Mouse (Mus musculus): ENCODE measurements around the gene Bag1.
"Not testable (repeated sequence)": the region's sequence is repeated elsewhere in the genome, so short reads cannot be mapped to it uniquely, and the experiment has no call there.

Gene Bag1

DNA sequence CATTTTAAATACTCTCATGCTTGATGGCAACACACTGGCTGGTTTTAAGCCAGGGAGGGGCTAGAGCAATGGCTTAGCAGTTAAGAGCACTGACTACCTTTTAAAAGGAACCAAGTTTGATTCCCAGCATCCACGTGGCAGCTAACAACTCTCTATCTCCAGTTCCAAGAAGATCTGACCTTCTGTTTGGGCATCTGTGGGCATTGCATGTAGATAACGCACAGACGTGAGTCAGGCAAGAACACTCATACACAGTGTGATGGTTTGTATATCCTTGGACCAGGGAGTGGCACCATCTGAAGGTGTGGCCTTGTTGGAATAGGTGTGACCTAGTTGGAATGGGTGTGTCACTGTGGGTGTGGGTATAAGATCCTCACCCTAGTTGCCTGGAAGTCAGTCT, 13.7 kb downstream of the Bag1 start:
- not testable (repeated sequence) for DNase-seq

DNA sequence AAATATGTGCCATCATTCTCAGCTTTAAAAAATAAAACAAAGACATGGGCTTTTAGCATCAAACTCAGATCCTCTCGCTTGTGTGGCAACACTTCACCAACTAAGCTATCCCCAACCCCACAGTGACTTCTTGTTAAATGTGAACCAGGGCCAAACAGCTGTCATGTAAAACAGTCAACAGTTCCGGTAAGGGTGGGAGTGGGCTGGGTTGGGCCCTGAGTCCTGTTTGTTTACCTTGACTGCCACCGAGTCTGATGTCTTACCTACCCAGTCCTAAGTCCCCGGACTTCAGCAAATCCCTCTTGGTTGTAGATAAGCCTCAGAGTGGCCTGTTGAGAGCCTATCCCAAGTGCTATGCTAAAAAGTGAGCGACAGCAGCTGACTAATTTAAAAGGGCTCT, 14.4 kb downstream of the Bag1 start:
- DNase-seq = no peak

DNA sequence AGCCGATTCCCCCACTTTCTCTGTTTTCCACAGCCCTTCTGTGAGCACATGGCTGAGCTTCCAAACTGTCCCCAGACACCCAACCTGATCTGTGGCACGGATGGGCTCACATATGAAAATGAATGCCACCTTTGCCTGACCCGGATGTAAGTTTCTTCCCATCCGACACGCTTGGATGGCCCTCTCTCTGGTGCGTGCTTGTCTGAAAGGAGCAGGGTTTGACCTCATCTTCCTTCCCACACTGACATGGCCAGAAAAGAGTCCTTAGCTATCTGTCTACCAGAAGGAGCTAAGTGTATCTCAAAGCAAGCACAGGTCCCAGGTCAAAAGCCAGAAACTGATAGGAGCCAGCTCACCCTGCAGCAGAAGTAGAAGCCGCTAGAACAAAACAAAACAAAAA, 19.0 kb downstream of the Bag1 start:
- no peak for DNase-seq

DNA sequence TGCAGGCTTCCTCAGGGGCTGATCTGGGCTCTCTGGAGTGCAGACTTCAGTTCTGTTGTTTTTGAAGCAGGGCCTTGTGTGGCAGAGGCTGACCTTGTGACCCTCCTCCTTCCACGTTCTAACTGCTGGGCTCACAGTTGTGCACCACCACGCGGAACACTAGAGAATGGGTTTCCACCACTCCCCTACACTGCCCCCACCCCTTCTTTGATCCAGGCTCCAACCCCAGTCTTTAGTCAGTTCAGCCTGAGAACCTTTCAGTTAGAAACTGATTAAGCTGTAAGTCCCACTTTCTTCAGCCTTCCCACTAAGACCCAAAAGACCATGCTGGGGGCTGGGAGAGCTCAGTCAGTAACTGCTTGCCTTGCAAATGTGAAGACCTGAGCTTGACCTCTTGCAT, 22.5 kb downstream of the Bag1 start:
- no peak for DNase-seq

DNA sequence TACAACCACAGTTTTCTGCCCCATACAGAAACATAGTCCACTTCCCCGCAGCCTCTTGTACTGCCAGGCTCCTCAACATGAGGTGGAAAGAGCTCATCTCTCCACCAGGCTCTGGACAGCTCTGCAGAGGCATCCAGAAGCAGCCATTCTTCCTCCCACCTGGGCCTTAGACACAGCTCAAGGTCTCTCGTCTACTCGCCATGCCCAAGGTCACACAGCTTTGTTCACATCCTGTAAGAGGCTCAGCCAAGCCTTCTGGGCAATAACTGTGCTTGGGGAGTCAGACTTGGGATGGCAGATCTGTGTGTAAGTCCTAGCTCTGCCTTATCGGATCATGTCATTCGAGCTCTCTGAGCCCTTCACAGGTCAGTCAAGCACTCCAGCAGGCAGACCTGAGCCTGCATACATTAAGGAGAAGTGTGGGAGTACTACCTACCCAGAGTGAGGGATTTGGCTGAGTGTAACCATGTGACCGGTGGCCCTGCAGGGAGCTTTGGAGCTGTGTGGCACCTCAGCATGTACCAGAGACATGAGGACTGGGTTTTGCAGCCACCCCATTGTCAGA, 24.9 kb downstream of the Bag1 start:
- no peak for DNase-seq

DNA sequence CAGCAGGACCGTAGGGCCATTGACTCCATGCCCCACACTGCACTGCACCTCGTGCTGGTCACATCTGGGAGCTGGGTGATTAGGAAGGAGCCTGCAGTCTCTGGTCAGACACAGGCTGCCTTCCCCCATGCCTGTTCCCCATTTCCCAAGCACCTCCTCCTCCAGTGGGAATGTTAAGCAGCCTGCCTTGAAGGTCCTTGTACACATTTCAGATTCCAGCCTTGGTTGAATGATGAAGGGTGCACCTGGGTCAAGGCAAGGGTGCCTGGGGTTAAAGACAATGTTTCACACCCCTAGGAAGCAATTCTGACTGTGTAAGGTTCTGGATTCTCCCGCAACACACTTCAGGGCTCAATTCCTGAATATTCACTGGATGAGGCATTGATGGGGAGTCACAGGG, 26.8 kb downstream of the Bag1 start:
- DNase-seq = peak; percentile 5

DNA sequence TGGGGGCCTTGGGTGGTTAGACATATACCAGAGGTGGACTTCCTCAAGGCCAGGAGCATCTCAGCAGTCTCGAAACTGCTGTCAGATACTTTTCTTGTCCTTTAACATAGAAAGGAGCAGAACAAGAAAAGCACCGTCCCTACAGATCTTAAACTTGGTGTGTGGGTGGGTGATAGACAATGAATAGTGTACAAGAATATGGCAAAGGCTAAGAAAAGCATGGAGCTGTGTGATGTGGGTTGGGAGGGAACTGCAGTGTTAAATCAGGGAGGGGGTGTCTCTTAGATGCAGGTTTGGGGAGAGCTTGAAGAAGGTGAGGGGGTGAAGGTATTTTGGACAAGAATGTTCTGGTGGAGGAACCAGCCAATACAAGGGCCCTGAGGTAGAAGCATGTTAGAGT, 27.5 kb downstream of the Bag1 start:
- DNase-seq = no peak

DNA sequence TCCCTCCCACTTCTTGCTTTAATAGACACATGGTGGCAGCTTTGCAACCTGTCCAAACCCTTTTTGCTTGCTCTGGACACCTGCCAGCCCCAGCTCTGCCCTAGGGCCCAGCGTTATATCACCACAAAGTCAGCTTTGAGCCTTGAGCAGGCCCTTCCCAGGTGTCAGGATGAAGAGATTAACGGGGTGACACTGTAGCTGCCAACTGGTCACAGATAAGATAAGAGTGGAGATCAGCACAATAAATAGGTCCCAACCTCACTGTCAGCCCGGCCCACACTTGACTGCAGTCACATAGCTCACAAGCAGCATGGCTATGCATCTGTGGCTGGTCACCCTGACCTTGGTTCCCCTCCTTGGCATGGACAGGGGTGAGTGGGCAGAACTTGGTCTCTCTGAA, 28.3 kb downstream of the Bag1 start, which contains the start of gene Spink4:
Gene Spink4 (plus strand): TSS at position 268 of the 400 bp plus-strand sequence.
- peak; percentile 16 for DNase-seq

DNA sequence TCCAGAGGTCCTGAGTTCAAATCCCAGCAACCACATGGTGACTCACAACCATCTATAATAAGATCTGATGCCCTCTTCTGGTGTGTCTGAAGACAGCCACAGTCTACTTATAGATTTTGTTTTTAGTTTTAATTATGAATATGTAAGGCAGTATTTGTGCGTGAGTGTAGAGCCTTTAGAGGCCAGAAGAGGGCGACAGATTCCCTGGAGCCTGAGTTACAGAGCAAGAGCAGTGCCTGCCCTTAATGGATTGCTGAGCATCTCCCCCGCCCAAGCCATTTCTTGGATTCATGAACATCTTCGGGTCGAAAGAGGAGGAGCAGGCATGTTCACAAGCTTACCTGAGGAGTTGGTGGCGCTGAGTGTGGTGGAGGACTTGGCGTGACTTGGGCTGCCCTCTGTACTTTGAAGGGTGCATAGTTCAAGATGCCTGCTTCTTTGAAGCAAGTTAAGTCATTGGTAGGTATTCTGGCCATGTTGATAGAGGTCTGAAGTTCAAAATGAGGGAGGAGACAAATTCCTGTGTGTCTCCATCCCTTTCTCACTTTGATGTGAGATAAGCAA, 31.4 kb downstream of the Bag1 start:
- no peak for DNase-seq

DNA sequence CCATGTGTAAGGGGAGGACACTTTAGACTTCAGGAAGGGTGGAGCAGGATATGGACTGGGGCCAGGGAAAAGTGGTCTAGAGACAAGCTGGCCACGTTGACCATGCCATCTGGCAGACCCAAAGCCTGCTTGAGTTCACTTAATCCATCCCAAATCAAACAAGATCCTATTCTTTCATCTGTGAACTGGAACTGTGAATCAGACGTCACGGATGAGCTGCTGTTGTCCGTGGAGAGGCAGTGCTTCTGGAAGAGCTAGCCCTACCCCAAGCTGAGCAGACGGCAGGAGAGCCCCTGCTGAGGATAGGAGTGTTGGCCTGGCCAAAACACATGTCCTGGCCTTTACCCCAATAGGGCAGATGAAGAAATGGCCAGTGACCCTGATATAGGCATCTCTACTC, 32.1 kb downstream of the Bag1 start:
- DNase-seq = peak; percentile 38

DNA sequence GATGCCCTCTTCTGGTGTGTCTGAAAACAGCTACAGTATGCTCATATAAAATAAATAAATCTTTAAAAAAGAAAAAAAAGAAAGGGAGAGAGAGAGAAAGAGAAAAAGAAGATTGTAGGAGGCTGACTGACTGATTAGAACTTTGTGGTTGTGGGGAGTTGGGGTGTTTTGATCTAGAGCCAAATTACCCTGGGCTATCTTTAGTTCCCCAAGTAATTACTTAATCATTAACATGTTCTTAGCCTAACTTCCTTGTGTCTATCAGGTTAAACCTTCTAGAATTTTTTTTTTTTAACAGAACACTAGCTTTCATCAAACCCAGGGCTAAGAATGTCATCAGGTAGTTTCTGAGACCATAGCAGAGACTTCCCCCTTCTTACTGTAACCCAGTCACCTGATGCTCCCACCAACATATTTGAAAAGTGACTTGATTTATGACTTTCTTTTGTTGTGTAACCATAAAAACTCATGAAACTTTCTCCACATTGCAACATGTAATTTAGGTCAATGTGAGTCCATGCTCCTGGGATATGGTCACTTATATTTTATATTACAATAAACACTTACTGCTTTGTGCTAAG, 33.7 kb downstream of the Bag1 start:
- DNase-seq = no peak

DNA sequence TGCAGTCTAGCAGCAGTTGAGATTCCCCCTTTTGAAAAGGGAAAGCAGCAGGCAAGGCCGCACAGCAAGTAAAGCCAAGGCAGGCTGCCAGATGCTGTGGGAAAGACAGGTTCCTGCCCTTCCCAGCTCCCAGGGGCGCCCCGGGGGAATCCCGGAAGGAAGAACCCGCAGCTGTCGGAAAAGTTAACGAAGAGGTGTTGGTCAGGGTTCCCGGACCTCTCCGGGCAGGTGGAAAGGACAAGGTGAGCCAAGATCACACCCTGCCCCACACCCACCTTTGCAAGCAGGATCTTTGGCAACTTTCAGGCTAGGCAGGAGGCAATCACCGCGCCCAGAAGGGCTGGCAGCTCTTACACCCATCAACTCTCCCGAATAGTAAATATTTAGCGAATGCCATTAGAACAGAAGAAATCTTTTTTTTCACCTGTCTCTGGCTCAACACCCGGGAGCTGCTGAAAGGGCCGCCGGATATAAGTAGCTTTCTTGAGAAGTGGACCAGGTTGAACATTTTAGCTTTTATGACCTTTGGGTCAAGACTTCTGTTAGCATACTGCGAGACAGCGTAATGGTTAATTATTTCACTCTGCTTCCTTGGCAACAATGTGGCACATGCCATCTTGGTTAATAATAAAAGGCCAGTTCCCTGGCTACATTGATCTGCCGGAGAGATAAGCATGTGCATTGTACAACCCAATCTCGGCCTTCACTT, 39.7 kb downstream of the Bag1 start:
- peak; percentile 54 for DNase-seq

DNA sequence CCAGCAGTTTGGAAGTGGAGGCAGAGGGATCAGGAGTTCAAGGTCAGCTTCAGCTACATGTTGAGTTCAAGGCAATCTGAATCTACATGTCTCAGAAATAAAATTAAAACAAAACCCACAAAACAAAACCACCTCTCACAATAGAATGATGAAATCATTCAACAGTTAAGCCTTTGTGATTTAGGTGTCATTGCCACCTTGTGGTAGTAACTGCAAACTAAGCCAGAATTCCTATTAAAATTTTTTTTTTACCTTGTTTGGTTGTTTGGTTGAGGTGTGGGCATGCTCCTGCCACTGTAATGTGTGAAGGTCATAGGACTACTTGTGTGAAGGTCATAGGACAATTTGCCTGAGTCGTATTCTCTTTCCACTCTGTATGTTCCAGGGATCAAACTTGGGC, 41.8 kb downstream of the Bag1 start:
- peak; percentile 50 for DNase-seq

DNA sequence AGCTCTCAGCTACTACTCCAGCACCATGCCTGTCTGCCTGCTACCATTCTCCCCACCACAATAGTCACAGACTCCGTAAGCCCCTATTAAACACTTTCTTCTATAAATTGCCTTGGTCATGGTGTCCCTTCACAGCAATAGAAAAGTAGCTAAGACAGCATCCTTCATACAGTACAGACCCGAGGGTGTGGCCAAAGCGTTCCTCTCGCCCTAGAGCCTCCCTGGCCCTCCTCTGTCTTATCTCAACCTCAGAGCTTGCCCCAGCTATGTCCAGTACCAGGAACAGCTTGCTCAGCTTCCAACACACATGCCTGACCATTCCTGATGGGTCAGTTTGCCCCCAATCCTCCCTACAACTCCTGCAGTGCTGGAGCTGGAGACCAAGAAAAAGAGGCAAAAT, 47.5 kb downstream of the Bag1 start:
- DNase-seq = no peak

DNA sequence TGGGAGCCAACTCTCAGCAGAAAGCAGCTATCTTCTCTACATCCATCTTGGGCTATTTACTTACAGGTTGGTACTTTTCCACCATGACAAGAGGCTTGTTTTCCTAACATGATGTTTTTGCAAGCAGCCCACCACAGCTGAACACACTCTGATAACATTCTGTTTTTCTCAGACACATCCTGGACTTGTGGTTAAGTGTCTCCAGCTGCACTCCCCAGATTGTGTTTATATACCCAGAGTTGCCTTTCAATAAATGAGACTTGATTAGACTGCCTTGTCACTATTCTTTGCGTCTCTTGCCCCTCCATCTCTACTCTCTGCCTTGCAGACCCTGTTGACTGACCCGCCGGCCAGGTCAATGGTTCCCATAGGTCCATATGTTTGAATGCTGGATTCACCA, 48.0 kb downstream of the Bag1 start:
- DNase-seq = no peak

DNA sequence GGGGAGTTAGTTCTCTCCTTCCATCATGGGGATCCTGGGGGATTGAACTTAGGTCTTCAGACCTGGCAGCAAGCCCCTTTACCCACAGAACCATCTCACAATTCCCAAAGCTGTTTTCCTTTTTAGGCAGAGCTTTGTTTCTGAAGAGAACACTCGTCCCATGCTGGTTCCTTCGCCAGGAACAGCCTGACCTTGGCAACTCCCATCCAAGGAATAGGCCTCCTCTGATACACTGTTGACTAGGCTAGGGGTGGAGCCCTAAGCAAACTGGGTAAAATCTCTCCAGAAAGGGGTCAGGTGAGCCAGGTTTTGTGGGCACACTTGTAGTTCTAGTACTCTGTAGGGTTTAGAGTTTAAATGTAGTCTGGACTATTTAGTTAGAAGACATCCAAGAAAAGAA, 48.8 kb downstream of the Bag1 start:
- DNase-seq = no peak

DNA sequence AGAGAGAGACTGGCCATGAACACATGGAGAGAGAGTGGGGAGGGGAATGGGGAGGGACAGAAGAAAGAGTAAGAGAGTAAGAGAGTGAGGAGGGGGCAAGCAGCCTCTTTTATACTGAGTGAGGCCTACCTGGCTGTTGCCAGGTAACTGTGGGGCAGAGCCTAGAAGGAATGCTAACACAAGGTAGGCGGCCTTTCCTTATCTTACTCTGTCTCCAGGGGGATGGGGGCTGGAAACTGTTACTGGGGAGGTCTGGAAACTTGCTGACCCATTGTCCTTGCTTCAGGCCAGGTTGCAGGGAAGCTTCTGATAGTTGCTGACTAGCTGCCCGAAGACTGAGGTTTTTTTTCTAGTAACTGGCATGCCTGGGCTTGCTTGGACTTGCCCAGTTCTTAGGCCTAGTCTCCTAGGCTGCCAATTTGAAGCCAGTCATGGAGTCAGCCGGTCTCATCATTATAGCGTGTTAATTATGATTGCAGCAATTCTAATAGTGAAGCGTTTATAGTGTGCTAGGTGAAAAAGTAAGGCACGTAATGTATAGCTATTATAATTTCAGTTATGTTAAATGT, 49.5 kb downstream of the Bag1 start:
- DNase-seq = no peak

DNA sequence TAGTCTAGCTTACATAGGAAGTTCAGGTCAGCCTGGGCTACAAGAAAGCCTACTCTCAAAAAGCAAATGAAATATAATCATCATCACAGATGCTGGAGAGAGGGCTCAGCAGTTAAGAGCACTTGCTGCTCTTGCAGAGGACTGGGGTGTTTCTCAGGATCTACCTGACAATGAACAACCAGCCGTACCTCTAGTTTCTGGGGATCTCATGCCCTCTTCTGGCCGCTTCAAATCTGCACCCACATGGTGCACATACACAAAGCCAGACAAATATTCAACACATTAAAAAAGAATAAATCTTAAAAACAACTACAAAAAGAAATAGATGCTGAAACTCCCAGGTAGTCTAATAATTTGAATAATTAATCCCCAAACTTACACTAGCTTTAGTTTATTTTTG, 52.4 kb downstream of the Bag1 start:
- DNase-seq = no peak

DNA sequence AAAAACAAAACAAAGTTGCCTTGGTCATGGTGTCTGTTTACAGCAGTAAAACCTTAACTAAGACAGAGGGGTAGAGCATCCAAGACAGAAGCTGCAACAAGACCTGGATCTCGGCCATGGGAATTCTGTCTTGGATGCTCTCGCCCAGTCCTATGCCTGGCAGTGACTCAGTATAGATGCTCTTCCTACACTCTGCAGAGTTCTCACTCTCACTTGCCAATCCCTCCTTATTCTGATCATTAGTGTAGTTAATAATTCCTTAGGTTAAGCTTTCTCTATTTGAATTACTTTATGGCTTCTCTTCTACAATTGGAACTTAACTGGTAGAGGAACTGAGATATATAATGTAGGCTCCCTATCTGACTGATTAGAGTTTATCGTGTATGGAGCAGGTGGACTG, 53.0 kb downstream of the Bag1 start:
- no peak for DNase-seq

DNA sequence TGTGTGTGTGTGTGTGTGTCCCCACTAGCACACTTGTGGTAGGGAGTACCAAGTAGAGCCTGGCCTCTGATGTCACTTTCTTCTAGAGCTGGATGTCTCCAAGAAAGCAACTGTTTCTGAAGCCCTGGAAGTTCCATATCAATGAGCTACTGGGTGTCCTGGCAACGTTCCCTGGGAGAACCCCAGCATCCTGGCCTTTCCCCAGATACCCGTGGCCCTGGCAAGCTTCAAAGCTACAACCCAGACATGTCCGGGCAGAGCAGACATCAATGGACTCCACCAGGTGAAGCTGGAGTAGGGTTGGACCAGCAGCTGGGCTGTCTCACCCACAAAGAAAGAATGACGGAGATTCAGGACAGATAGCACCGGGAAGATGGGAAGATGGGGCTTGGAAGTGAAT, 56.9 kb downstream of the Bag1 start:
- no peak for DNase-seq

DNA sequence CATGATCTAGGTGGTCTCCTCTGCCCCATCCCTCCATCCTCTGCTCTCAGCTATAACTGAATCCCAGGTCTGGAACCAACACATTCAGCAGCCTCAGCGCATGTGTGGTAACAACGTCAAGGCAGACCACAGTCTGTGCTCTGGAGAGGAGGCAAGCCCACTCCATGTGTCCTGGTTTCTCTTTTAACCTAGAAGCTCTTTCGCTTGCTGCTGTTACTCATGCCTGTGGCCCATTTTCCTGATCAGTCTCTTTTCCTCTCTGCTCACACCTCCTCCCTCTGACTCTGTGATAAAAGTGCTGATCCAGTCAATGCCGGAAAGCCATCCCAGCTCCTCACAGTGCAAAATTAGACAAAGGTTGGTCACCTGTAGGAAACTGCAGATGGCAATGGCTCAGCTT, 58.1 kb downstream of the Bag1 start:
- no peak for DNase-seq

DNA sequence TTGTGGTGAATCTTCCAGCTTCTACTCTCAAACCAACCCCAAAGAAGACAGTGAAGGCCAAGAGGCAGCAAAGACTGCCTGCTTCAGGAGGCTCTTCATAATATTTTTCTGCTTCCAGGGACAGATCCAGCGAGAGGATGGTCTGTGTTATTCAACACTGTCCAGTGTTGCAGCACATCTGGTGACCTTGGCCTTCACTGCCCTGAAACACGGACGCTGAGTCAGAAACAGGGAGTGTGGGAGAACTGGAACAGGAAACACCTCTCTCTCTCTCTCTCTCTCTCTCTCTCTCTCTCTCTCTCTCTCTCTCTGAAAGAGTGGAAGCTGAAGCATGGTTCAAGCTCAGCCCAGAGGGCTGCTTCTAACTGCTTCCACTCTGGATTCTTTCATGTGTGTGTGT, 58.8 kb downstream of the Bag1 start:
- no peak for DNase-seq

DNA sequence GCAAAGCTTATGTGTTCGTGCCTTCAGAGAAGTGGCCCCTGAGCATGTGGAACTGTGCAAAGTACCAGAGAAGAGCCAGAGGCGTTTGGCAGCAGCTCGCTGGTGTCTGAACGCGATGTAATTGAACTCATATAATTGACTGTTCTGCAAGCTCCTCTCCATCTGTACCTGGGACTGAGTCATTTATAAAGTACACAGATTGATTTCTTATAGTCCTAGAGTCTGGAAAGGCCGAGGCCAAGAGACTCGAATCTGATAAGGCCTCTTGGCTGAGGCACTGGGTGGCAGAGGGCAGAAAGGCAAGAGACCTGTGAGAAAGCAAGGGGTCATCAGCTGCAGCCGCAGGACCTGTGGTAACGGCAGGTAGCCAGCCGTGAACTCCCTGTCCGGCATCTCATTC, 59.3 kb downstream of the Bag1 start:
- no peak for DNase-seq

All from lung, postnatal 10 days (tissue).